Mouse (Mus musculus): ENCODE measurements around the gene S100g.

The S100g gene

DNA sequence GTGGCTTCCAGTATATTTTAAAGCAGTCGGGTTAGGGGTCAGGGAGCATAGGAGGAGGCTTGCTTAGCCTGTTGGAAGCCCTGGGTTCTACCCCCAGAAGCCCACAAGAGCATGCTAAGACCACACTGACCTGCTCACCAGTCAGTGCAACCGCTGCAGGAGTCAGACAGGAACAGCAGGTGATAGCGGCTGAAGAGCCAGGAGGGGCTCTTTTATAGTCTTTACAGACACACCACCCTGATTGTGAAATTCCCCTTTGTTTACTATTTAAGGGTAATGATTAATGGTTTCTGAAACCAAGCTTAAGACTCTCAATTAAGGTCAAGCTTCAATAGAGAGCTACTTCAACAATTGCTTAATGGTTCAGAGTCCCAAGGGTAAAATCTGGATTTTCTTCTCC is at the start of gene S100g:
Gene S100g, minus strand, starts transcription at position 217 of the 400 bp plus-strand sequence.
- DNase-seq (ENCODE audit: low read depth, low spot score), result no peak

DNA sequence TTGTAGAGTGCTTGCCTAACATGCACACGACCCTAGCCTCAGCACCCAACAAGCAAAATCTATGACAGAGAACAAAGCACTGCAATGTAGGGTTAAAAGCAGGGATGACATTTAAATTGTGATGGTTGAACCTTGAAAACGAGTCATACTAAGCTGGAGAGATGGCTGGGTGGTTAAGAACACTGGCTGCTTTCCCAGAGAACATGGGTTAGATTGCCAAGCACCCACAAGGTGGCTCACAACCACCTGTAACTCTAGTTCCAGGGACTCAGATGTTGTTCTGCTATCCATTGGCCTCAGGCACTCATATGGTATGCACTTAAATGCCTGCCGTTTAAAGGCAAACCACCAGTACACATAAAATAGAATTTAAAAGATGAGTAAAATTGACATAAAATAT is 27.7 kb upstream of the S100g start:
- no peak for DNase-seq (ENCODE audit: low read depth, low spot score)

DNA sequence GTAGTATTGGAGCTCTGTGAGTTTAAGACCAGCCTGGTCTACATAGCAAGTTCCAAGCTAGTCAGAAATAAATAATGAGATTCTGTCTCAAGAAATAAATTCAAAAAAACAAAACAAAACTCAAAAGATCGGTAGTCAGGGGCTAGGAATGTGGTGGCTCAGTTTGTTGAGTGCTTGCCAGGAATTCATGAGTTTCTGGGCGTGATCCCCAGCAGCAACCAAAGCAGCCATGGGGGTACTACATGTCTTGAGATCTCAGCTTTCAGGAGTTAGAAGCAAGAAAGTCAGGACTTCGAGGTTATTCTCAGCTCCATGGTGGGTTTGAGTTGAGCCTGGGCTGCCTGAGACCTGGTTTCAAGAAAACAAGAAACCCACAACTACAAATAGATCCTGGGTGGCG is 27.0 kb upstream of the S100g start:
- no peak for DNase-seq (ENCODE audit: low read depth, low spot score)

DNA sequence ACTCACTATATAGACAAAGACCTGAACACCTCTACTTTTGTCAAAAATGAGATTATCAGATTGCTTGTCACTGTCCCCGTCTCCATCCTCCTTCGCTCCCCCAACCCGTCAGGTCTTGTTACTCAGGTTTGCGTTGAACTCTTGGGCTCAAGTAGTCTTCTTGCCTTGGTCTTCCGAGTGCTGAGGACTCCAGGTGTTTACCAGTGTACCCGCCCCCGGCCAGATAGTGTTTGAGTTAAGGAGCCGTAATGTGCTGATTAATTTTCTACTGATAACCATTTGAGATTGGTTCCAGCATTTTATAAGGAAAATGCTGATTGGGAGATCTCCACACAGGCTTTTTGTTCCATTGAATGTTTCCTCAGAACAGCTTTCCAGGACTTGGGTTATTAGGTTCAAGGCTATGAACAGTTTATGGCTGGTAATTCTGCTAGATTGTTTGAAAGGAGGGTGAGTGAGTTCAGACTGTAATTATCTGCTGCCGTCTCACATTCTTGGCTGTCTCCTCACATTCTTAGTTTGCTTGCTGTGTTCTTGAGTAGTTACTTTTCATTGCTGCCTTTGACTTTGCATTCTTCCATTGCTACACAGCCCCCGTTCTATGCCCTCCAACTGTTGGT is 22.6 kb upstream of the S100g start:
- no peak for DNase-seq (ENCODE audit: low read depth, low spot score)

DNA sequence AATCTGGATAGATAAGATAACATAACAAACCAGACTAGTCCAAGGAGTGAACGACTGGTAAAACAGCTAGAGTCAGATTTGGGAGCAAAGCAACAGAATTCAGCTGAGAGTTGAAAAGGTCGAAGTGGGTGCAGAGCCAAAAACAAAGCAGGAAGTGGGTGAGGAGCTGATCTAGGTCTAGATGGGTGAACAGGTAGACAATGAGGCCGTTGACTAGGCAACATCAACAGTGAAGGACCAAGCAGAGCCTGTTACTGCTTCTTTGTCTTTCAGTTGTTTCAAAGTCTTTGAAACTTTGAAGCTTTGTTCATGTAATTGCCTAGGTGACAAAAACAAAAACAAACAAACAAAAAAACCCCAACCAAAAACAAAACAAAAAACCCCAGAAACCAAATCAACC is 11.8 kb upstream of the S100g start:
- peak; percentile 57 for DNase-seq (ENCODE audit: low read depth, low spot score)

DNA sequence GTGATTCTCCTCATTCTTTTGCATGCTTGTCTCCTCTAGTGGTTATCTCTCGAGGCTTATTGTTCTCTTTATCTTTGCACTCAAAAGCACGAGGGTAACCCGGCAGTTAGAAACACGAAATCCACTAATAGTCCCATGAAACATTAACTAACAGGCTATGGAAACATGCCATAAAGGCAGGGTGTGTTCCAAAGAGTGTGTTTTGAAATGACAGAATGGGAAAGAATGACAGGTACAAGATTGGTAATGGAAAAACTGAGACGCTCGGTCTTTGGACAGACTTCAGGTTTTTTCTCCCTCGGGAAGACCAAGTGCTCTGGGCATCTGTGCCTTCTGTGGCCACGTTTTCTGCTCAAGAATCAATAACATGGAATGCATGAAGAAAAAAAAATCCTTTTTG is 3.1 kb upstream of the S100g start:
- no peak for DNase-seq (ENCODE audit: low read depth, low spot score)

GRCm38 (mm10) chrX:162963840-162964239 is 559 bp downstream of the S100g start:
- DNase-seq (ENCODE audit: low read depth, low spot score), result no peak

DNA sequence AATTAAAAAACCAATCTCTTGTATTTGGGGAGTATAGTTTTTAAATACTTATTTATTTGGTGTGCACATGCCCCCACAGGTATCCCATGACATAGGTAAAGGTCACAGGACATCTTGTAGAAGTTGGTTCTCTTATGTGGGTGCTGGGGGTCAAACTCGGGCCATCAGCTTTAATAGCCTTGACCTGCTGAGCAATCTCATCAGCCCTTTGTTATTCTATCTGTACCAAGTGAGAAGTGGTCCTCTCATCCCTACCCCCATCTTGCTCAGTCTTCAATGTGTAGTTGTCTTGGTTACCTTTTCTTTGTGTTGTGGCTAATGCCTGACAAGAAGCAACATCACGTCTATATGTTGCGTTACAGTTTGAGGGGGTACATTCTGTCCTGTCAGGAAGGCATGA is 6.5 kb downstream of the S100g start:
- no peak for DNase-seq (ENCODE audit: low read depth, low spot score)

GRCm38 (mm10) chrX:162949811-162950439 is 14.5 kb downstream of the S100g start:
- peak; percentile 49 for DNase-seq (ENCODE audit: low read depth, low spot score)

- no peak for DNase-seq (ENCODE audit: low read depth, low spot score)
These were observed 22.4 kb downstream of the S100g start for GRCm38 (mm10) chrX:162942027-162942426.

DNA sequence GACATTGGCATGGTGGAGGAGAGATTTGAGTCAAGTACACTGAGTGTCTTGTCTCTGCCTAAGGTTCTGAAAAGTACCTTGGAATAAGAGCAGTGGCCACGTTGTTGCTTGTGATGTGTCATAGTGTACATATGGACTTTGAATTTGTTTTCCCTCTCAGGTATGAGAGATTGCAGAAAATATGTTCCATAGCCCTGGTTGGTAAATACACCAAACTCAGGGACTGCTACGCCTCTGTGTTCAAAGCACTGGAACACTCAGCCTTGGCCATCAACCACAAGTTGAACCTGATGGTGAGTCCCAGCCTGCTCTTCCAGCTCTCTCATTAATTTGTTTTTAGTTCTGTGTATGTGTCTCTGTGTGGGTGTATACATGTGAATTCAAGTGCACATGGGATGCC is 32.9 kb downstream of the S100g start:
- DNase-seq (ENCODE audit: low read depth, low spot score), result no peak

DNA sequence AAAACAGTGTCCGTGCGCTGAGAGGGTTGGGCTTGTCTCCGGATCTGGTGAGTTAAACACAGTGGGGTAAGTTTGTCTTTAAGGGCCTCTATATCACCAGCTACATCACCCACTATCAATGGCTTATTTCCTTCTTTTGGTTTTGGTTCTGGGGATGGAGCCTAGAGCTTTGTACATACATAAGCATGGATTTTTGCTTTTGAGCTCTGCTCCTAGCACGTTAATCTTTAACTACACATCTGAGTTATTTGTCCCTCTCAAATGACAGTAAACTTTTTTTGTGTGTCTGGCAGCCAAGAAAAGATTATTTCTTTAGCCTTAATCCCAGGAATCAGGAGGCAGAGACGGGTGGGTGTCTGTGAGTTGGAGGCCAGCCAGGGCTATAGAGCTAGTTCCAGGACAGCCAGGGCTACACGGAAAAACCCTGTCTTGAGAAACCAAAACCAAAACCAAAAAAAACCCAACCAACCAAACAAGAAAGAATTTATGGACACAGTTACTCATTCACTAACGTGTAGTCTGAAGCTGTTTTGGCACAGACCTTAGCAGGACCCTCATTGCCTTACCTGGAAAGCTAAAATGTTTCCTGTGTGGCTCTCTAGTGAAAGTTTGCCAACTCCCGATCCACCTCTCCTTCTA is 42.8 kb downstream of the S100g start:
- no peak for DNase-seq (ENCODE audit: low read depth, low spot score)

- DNase-seq (ENCODE audit: low read depth, low spot score), result peak; percentile 72
These were observed 48.7 kb downstream of the S100g start for GRCm38 (mm10) chrX:162915697-162916096.

- no peak for DNase-seq (ENCODE audit: low read depth, low spot score)
These were observed 50.7 kb downstream of the S100g start for GRCm38 (mm10) chrX:162913651-162914050.

Data from CD4-positive, CD25-positive, alpha-beta regulatory T cell, adult 2 months (primary cell).